Mouse (Mus musculus) spleen, adult 12 weeks (tissue): Measurements from ENCODE around the gene Tnfsf10.
A peak's percentile ranks its signal among the peaks of the same experiment; 100 is the strongest.
"Not testable (repeated sequence)": the region's sequence is repeated elsewhere in the genome, so short reads cannot be mapped to it uniquely, and the experiment has no call there.

Source experiments
- DNase-seq: peaks from one replicate; pipeline ENCODE4 v3.0.0; 2022; ENCODE audit warnings: low spot score

The Tnfsf10 gene

DNA sequence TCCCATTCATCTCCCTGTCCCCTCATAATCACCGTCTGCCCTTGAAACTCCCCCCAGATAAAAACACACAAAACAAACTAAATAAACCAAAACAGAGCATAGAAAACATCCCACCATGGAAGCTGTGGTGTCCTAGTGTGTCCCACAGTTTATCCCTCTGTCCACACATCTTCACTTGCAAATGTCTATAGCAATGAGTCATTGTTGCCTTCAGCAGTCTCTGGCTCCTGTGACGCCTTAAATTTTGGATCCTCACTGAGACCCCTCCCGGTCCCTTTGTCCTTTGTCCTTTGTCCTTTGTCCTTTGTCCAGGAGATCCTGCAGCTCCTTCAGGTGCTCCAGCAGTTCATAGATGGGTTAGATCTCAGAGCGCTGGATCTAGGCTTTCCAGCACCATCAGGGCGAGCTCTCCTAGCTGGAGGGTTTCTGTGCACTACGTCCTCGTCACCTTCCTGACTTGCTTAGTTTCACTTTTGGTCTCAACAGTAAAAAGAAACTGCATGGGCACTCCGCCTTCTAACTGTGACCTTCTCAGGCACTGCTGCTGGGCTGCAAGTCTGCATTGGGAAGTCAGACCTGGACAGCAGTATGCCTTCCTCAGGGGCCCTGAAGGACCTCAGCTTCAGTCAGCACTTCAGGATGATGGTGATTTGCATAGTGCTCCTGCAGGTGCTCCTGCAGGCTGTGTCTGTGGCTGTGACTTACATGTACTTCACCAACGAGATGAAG, at the start of gene Tnfsf10:
Gene Tnfsf10 (plus strand): TSS at position 470 of the 729 bp plus-strand sequence.
- peak; percentile 32 for DNase-seq

DNA sequence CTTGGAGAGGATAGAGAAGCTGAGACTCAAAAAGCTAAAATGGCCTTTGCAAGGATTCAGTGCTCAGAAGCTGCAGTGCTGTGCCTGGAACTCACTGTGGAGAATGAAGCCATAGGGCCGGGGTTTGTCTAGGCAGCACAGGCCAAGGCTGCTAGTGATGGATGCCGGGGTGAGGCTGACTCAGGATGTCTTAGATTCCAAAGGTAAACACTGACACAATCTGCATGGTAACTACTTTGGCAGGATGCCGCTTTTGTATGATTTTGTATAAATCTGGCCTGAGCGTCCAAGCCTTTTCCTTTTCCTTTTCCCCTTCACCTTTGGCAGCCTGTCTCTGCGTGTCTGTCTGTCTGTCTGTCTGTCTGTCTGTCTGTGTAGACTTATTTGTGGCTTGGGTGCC, 49.5 kb upstream of the Tnfsf10 start:
- no peak for DNase-seq

- no peak for DNase-seq
These were observed 48.9 kb upstream of the Tnfsf10 start for GRCm38 (mm10) chr3:27267887-27268286.

DNA sequence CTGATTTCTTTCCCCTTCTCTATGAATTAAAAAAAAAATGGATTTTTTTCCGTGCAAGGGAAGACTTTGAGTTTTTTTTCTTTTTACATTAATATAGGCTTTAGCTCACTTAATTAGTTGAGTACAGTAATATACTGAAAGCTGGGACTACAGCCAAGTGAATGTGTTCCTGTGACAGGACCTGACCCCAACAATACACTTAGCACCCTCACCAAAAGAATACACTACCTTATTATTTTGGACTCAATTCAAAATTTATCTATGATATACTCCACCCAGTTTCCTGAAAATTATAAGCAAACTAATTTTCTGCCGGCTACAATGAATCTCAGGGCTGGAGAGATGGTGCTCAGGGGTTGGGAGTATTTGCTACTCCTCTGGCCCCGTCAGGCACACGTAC, 47.7 kb upstream of the Tnfsf10 start:
- no peak for DNase-seq

DNA sequence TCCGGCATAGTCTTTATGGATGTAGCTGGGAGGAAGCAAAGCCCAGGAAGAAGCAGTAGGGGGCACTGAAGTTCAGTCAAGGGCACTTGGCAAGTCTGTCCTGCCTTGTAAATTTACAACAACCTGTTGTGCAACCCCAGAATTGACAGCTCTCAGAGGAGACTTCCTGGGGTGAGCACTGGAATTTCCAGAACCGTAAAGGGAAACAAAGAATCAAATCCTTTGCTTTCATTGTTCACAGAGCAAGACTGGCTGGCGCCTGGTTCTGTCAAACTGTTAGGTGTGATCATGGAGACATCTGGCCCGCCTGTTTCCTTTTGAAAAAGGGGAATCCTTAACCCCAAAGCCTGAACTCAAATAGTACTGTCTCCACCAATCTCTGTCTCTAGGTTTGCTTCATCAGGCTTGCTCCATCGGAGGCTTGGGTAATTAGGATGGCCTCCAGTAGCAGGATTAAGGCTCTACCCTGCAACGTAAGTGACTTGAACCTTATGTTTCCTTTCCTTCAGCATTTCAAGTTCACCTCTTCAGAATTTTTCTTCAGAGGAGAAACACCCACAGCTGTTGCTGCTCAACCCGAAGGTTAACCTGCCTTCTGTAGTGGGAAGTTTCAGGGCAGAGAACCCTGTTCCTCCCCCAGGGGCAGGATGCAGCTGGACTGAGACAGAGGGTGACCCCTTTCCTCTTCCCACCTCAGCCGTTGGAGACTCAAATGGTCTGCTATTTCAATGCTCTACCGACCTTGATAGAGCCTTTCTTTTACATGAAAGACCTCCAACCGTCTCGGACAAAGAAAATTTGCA, 46.5 kb upstream of the Tnfsf10 start:
- no peak for DNase-seq

DNA sequence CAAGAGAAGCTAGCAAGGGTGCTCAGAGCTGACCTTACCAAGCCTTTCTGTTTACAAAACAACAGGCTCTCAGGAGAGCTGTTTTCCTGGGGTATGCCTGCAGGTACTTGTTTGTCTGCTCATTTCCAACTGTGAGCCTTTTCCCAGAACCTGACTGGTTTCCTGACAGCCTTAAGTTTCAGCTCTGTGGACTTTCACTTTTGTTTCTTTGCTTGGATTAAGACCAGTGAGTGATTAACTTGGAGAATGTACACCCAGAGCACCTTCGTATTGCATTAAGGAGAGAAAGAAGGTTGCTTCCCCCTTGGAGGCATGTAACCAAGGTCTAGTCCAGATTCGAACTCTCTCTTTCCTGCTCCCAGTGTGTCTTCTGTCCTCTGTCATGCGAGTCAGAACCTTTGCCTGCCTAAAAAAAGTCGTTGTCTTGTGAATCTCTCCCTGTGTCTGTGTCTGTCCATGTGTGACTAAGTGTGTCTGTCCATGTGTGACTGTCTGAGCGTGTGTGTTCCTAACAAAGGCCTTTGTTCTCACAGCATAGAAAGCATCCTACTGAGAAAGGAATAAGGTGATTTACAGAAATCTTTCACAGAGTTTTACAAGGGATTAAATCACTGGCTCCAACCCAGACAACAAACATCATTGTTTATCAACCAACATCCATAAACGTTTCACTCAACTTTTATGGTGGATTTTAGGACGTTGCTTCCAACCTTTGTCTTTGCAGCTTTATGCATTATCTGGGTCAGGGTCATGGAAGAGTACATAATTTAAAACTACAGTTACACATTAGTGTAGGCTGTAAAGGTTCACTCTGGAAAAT, 43.7 kb upstream of the Tnfsf10 start:
- DNase-seq = no peak

- not testable (repeated sequence) for DNase-seq
These were observed 37.4 kb upstream of the Tnfsf10 start for GRCm38 (mm10) chr3:27279286-27279925.

- peak; percentile 43 for DNase-seq
These were observed 36.5 kb upstream of the Tnfsf10 start for GRCm38 (mm10) chr3:27280280-27280749.

DNA sequence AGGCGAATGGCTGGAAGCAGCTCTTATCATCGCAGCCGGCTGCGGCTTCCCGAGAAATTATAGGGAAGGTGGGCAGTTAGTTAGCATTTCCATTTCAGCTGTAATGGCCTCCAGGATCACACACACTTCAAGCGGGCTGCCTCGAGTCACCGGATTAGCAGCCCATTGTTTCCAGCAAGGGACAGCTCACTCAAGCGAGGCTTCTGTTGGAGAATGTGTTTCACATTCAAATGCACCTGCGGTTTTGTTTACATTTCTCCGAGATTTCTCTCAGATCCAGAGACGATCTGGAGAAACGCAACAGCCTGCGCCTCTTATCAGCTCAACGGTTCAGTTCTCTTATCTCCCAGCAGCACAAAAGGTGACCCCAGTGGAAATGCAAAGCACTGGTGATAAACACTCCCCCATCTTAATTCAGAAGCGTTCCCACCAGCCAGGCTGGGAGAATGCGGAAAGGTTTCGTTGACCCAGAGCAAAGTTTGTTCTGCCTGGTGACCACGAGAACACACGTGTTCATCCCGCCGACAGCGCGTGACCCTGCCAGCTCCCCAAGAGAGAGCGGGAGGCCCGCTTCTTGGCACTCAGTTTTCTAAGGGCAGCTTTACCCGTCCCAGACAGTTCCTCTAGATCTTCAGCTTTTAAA, 33.6 kb upstream of the Tnfsf10 start:
- DNase-seq = no peak

DNA sequence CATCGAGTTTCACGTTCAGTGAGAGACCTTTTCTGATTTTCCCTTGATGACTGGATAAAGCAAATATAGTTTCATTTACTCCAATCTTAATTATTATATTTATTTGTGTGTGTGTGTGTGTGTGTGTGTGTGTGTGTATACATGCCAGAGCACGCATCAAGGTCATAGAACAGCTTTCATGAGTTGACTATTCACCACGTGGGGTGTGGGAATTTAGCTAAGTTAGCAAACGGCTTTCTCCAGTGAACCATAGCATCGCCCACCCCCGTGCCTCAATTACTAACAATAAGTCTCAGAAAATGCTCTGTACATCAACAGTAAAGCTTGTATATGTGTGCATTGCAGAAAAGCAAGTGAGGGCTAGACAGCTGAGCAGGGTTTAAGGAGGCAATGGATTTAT, 33.0 kb upstream of the Tnfsf10 start:
- DNase-seq = no peak

DNA sequence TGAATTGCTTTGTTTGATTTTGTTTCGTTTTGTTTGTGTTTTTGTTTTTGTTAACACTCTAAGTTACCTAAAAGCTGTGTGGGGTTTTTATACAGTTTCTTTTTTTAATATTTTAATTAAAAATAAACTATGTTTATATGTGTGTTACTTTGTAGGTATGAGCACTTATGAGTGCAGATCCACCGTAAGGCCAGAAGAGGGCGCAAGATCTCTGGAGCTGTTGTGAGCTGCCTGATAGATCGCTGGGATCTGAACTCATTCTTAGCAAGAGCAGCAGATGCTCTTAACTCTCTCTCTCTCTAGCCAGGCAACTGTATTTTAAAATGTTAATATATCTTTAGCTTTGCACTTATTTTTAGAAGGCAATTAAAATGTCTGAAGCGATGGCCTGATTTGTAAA, 32.6 kb upstream of the Tnfsf10 start:
- no peak for DNase-seq

GRCm38 (mm10) chr3:27285072-27285471, 31.8 kb upstream of the Tnfsf10 start:
- no peak for DNase-seq

DNA sequence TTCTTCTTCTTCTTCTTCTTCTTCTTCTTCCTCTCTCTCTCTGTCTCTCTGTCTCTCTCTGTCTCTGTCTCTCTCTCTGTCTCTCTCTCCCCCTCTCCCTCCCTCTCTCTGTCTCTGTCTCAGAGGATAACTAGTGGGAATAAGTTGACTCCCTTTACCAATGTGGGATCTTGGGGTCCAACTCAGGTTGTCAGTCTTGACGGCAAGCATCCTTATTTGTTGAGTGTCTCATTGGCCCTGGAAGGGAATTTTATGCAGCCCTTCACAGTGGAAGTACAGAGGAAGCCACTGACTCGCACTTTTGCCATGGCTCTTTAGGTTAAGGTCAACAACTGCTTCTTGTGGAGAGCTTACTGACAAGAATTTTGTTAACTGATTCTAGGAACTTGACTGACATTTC, 28.5 kb upstream of the Tnfsf10 start:
- DNase-seq = no peak

- DNase-seq = no peak
These were observed 27.9 kb upstream of the Tnfsf10 start for GRCm38 (mm10) chr3:27288909-27289308.

DNA sequence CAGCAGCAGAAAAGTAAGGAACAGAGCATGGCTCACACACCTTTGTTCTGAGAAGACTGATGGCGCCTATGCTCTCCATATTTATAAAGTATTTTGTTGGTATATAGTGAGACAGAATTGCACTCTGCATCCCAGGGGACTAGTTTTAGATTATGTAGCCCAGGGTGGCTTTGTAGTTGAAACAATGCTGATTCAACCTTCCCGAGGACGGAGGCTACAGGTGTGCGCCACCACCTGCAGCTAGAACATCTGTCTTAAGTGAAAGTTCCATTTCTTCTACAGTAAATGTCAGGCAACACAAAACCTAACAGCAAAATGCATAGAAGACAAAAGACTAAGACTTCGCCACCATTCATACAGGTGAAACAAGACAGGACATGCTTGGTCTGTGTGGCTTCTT, 26.5 kb upstream of the Tnfsf10 start:
- DNase-seq = no peak

DNA sequence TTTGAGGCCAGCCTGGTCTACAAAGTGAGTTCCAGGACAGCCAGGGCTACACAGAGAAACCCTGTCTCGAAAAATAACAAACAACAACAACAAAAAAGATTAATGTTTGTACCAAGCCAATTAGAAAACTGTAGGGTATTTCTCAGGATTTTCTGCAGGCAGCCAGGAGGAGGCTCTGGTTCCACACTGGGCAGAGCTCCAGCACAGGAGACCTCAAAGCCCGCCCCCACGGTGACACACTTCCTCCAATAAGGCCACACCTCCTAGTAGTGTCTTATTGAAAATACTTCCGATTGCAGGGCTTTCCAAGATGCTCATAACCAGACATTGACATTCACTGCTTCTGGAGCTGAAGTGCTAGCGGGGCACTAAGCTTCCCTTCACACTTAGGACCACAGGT, 25.9 kb upstream of the Tnfsf10 start:
- DNase-seq = peak; percentile 14

- peak; percentile 11 for DNase-seq
These were observed 25.4 kb upstream of the Tnfsf10 start for GRCm38 (mm10) chr3:27291411-27291810.

- no peak for DNase-seq
These were observed 23.0 kb upstream of the Tnfsf10 start for GRCm38 (mm10) chr3:27293645-27294385.

DNA sequence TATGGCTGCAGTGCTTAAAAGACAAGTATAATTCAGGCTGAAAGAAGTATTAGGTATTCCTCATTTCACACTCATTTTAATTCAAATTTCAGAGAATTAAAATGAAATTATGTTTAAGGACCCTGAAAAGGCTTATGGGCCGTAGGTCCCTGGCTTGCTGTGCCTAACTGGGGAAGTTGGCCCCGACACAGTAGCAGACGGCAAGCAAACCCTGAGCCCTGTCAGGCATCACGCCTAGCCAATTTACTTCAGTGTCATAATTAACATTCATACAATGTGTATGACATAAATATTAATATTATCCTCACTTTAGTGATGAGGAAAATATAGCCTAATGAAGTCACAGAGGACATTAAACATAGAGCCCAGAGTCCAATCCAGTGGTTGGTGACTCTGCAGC, 16.4 kb upstream of the Tnfsf10 start:
- no peak for DNase-seq

GRCm38 (mm10) chr3:27302339-27303022, 14.3 kb upstream of the Tnfsf10 start:
- DNase-seq = no peak
